Mouse (Mus musculus) liver, postnatal 0 days (tissue): Measurements from ENCODE around the gene Bach1. TPM values are rescaled to one million over a fixed set of nuclear protein-coding genes. Genes with fewer than 3 reads are reported as not detected.

Experiments used
- ATAC-seq: fragments of 200-750 bp; cut with Nextera tagmentation; 2 replicates; pipeline ENCODE4 v1.8.0; 2017; ENCODE audit warnings: mild to moderate bottlenecking, moderate library complexity
- DNase-seq: peaks from one replicate; pipeline ENCODE4 v3.0.0-alpha.2; 2016
- H3K27ac ChIP-seq: fragments of 300-500 bp; sonication (generic); 2 replicates; pipeline ENCODE4 v1.5.1; 2014; ENCODE audit warnings: antibody characterized with exemption, moderate library complexity, mild to moderate bottlenecking, low read depth
- H3K27me3 ChIP-seq: fragments of 300-500 bp; sonication (generic); 2 replicates; pipeline ENCODE4 v1.6.1; 2014; ENCODE audit warnings: low read length, control low read depth, mixed read lengths; ENCODE audit not compliant: insufficient read depth
- H3K36me3 ChIP-seq: fragments of 300-500 bp; sonication (generic); replicated peaks from 2 replicates; pipeline ENCODE4 v1.6.1; 2014; ENCODE audit warnings: mild to moderate bottlenecking, control low read depth, low read length, moderate library complexity, mixed read lengths; ENCODE audit not compliant: insufficient read depth
- H3K4me1 ChIP-seq: fragments of 300-500 bp; sonication (generic); 2 replicates; pipeline ENCODE4 v1.6.1; 2014; ENCODE audit warnings: antibody characterized with exemption, mild to moderate bottlenecking, control low read depth; ENCODE audit not compliant: insufficient read depth
- H3K4me2 ChIP-seq: fragments of 300-500 bp; sonication (generic); 2 replicates; pipeline ENCODE4 v1.6.1; 2014; ENCODE audit warnings: low read depth, mild to moderate bottlenecking, low read length, moderate library complexity, mixed read lengths
- H3K4me3 ChIP-seq: fragments of 300-500 bp; sonication (generic); 2 replicates; pipeline ENCODE4 v1.5.1; 2014; ENCODE audit warnings: low read depth, low read length
- H3K9ac ChIP-seq: fragments of 300-500 bp; sonication (generic); replicated peaks from 2 replicates; pipeline ENCODE4 v1.6.1; 2014; ENCODE audit warnings: mild to moderate bottlenecking, moderate library complexity
- H3K9me3 ChIP-seq: fragments of 300-500 bp; sonication (generic); 2 replicates; pipeline ENCODE4 v1.6.1; 2016; ENCODE audit warnings: mild to moderate bottlenecking, control low read depth, low read length, mixed read lengths
- CTCF ChIP-seq: sonication (generic); IDR thresholded peaks from 2 replicates; pipeline ENCODE4 v1.5.1; 2016; ENCODE audit warnings: antibody characterized with exemption, low read depth
- EP300 ChIP-seq: IDR thresholded peaks from 2 replicates; pipeline ENCODE4 v1.6.1; 2016; ENCODE audit warnings: antibody characterized with exemption, low read depth, mild to moderate bottlenecking
- WGBS: fragments of 180-500 bp; shearing (Covaris S2); extraction: QIAGEN DNeasy Blood & Tissue Kit; methylation state at CpG from one replicate; pipeline ENCODE4 v1.1.7; 2014; ENCODE audit not compliant: insufficient replicate concordance; 5-methylcytosine and 5-hydroxymethylcytosine counted together
- polyA plus RNA-seq: library from polyadenylated mRNA; unstranded; fragments of >200 nt; fragmentation: Nextera tagmentation; extraction: Ambion mirVana; gene quantifications from 2 replicates; pipeline ENCODE4 v1.2.1, GENCODE M21; 2015

Gene Bach1
- polyA plus RNA-seq, 1 experiment from 2014 or later = 5.9 TPM

GRCm38 (mm10) chr16:87744338-87744737 lies 45.6 kb downstream of the Bach1 start:
- WGBS = 69% methylated on average over 2 of the region's 2 CpGs
- no peak for TF ChIP-seq EP300
- no peak for TF ChIP-seq CTCF
- no peak overlapping the region for H3K4me3 ChIP-seq
- H3K36me3 ChIP-seq = no peaks in the 10 kb centered on the region
- H3K27me3 ChIP-seq = no peaks in the 10 kb centered on the region
- no peak overlapping the region for H3K4me2 ChIP-seq
- no peaks in the 10 kb centered on the region; the same call in 1 of the 2 replicates for H3K4me1 ChIP-seq
- no peak for ATAC-seq
- no peak overlapping the region for H3K27ac ChIP-seq
- no peak overlapping the region for H3K9ac ChIP-seq
- no peak for DNase-seq
- H3K9me3 ChIP-seq = no peaks in the 10 kb centered on the region; the same call in 1 of the 2 replicates

GRCm38 (mm10) chr16:87745192-87745945 lies 46.6 kb downstream of the Bach1 start:
- TF ChIP-seq CTCF = no peak
- no peak for TF ChIP-seq EP300
- Histone ChIP-seq H3K4me2 (no peak overlapping the region), H3K9me3 (no peaks in the 10 kb centered on the region; the same call in 1 of the 2 replicates), H3K4me1 (no peaks in the 10 kb centered on the region; the same call in 1 of the 2 replicates), H3K9ac (no peak overlapping the region), H3K4me3 (no peak overlapping the region), H3K27ac (no peak overlapping the region), H3K27me3 (no peaks in the 10 kb centered on the region), H3K36me3 (no peaks in the 10 kb centered on the region)
- WGBS = 78% methylated on average over 8 of the region's 8 CpGs
- ATAC-seq = no peak
- DNase-seq = no peak

GRCm38 (mm10) chr16:87746728-87747127 lies 48.0 kb downstream of the Bach1 start:
- Histone ChIP-seq H3K4me1 (no peaks in the 10 kb centered on the region), H3K9ac (no peak overlapping the region), H3K4me2 (no peak overlapping the region), H3K36me3 (no peaks in the 10 kb centered on the region), H3K9me3 (no peaks in the 10 kb centered on the region; the same call in 1 of the 2 replicates), H3K4me3 (no peak overlapping the region), H3K27me3 (no peaks in the 10 kb centered on the region), H3K27ac (no peak overlapping the region)
- 14% methylated on average over 5 of the region's 5 CpGs for WGBS
- ATAC-seq (peak; percentile 68), DNase-seq (peak; percentile 85)
- TF ChIP-seq EP300 (no peak), CTCF (peak; percentile 98)

- WGBS = 66% methylated on average over 13 of the region's 13 CpGs
- no peaks in the 10 kb centered on the region for H3K27me3 ChIP-seq
- no peaks in the 10 kb centered on the region for H3K36me3 ChIP-seq
- peak; percentile 8 for DNase-seq
- no peak for ATAC-seq
- no peak overlapping the region for H3K9ac ChIP-seq
- no peak overlapping the region for H3K27ac ChIP-seq
- no peak for TF ChIP-seq EP300
- TF ChIP-seq CTCF = no peak
- H3K4me2 ChIP-seq = no peak overlapping the region
- no peaks in the 10 kb centered on the region; the same call in 1 of the 2 replicates for H3K9me3 ChIP-seq
- H3K4me3 ChIP-seq = no peak overlapping the region
- no peaks in the 10 kb centered on the region for H3K4me1 ChIP-seq
Measured at GRCm38 (mm10) chr16:87751243-87751642, 52.5 kb downstream of the Bach1 start.

GRCm38 (mm10) chr16:87752482-87752881 lies 53.7 kb downstream of the Bach1 start:
- DNase-seq (peak; percentile 9), ATAC-seq (no peak)
- Histone ChIP-seq H3K9ac (no peak overlapping the region), H3K9me3 (no peaks in the 10 kb centered on the region; the same call in 1 of the 2 replicates), H3K4me2 (no peak overlapping the region), H3K36me3 (no peaks in the 10 kb centered on the region), H3K27ac (no peak overlapping the region), H3K4me1 (no peaks in the 10 kb centered on the region), H3K4me3 (no peak overlapping the region), H3K27me3 (no peaks in the 10 kb centered on the region)
- 81% methylated on average over 13 of the region's 13 CpGs for WGBS
- TF ChIP-seq CTCF = no peak
- no peak for TF ChIP-seq EP300

- Histone ChIP-seq H3K27me3 (no peaks in the 10 kb centered on the region), H3K9me3 (no peaks in the 10 kb centered on the region), H3K9ac (no peak overlapping the region), H3K4me3 (no peak overlapping the region), H3K27ac (no peak overlapping the region), H3K36me3 (no peaks in the 10 kb centered on the region), H3K4me1 (no peaks in the 10 kb centered on the region), H3K4me2 (no peak overlapping the region)
- 40% methylated on average over 9 of the region's 9 CpGs for WGBS
- DNase-seq (peak; percentile 79), ATAC-seq (peak; percentile 64)
- TF ChIP-seq CTCF = peak; percentile 82
- TF ChIP-seq EP300 = no peak
Measured at GRCm38 (mm10) chr16:87754858-87755257, 56.1 kb downstream of the Bach1 start.

- H3K4me2 ChIP-seq = no peak overlapping the region
- DNase-seq (peak; percentile 4), ATAC-seq (peak; percentile 62)
- no peak overlapping the region for H3K9ac ChIP-seq
- TF ChIP-seq EP300 (no peak), CTCF (no peak)
- H3K4me1 ChIP-seq = no peaks in the 10 kb centered on the region
- no peaks in the 10 kb centered on the region for H3K27me3 ChIP-seq
- H3K4me3 ChIP-seq = no peak overlapping the region
- 56% methylated on average over 3 of the region's 3 CpGs for WGBS
- no peaks in the 10 kb centered on the region for H3K9me3 ChIP-seq
- no peaks in the 10 kb centered on the region for H3K36me3 ChIP-seq
- H3K27ac ChIP-seq = no peak overlapping the region
Measured at GRCm38 (mm10) chr16:87755915-87756314, 57.2 kb downstream of the Bach1 start.
